Mouse (Mus musculus): Measurements from ENCODE around the gene Lrrc20. TPM values are rescaled to one million over a fixed set of nuclear protein-coding genes. Genes with fewer than 3 reads are reported as not detected.

Lrrc20 gene
- polyA plus RNA-seq, 2 experiments, result 6.1 to 6.4 TPM

DNA sequence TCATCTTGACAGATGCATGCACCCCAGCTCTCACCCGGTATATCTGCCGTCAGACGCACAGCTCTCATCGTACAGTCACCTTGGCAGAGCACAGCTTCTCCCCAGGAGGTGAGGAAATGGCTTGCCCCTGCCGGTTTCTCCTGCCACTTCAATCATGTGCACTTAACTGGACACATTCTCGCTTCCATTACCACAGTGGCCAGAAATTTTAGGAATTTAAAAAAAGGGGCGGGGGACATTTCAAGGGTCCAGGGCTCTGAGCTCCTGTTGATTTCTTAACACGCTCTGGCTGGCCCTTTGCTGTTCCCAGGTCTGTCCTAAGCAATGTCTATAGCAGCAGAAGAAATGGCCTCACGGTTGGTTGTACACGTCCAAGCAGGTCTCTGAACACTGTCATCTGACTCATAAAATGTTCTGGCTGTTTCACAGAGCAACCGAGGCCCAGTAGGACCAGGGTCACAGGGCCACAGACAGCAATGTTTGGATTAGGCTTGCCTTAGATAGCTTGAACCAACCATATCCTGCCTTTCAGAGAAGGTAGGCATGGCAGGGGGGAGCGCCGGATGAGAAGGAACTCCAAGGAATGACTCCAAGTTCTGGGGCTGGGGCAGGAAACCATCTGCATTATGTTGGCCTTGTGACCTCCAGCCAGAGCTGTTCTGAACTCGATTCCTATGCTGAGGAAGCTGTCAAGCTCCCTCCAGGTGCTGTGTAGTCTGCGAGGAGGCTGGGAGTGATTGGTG, 151.8 kb downstream of the Lrrc20 start:
- DNase-seq (ENCODE audit: low read depth in 3 of 3, low spot score in 3 of 3), result no peak
- Histone ChIP-seq H3K4me3 (ENCODE audit: insufficient read depth in 1 of 2, low read depth in 2 of 2, low read length in 2 of 2) (no peak overlapping the region), H3K27ac (no peak overlapping the region), H3K4me1 (replicated peaks; ENCODE audit: control insufficient read depth in 2 of 2, insufficient read depth in 2 of 2, low read length in 1 of 2) (0 out of 4 replicates have a peak, but pooled peaks cover 0 to 1% of the 10 kb centered on the region in 2 experiments), H3K9ac (replicated peaks) (no peak overlapping the region), H3K4me2 (ENCODE audit: low read depth) (no peak overlapping the region), H3K27me3 (ENCODE audit: control insufficient read depth, insufficient read depth, low read length) (peaks cover 19% of the 10 kb centered on the region), H3K36me3 (replicated peaks; ENCODE audit: control insufficient read depth, insufficient read depth, low read depth) (no peaks in the 10 kb centered on the region), H3K9me3 (ENCODE audit: control insufficient read depth, low read length) (no peaks in the 10 kb centered on the region)
- no peak for TF ChIP-seq EP300 (IDR thresholded peaks at IDR 0.05; ENCODE audit: low read depth)
- no peak for ATAC-seq (ENCODE audit: insufficient read depth)
- 61% methylated on average over 15 of the region's 15 CpGs for WGBS (ENCODE audit: insufficient replicate concordance)

DNA sequence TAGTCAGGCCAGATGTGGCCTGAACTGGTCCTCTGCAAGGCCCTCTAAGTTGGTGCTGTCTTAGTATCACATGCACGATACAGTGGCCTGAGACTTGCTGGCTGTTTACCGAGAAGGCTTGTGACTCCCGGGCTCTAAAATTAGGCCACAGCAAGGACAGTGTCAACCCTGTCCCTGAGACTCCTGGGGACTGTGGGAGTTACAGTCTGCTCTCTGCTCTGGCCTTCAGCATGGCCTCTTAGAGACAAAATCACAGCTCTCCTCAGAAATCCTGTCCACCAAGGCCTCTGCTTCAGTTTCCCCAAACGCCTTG, 152.3 kb downstream of the Lrrc20 start:
- Histone ChIP-seq H3K27ac (no peak overlapping the region), H3K36me3 (replicated peaks; ENCODE audit: control insufficient read depth, insufficient read depth, low read depth) (no peaks in the 10 kb centered on the region), H3K4me2 (ENCODE audit: low read depth) (no peak overlapping the region), H3K9ac (replicated peaks) (no peak overlapping the region), H3K9me3 (ENCODE audit: control insufficient read depth, low read length) (no peaks in the 10 kb centered on the region), H3K27me3 (ENCODE audit: control insufficient read depth, insufficient read depth, low read length) (peaks cover 19% of the 10 kb centered on the region), H3K4me1 (replicated peaks; ENCODE audit: control insufficient read depth in 2 of 2, insufficient read depth in 2 of 2, low read length in 1 of 2) (0 out of 4 replicates have a peak, but pooled peaks cover 0 to 1% of the 10 kb centered on the region in 2 experiments), H3K4me3 (ENCODE audit: insufficient read depth in 1 of 2, low read depth in 2 of 2, low read length in 2 of 2) (no peak overlapping the region)
- no peak for TF ChIP-seq EP300 (IDR thresholded peaks at IDR 0.05; ENCODE audit: low read depth)
- no peak for TF ChIP-seq CTCF (IDR thresholded peaks at IDR 0.05; ENCODE audit: low read depth)
- DNase-seq (ENCODE audit: low read depth in 3 of 3, low spot score in 3 of 3) (no peak), ATAC-seq (ENCODE audit: insufficient read depth) (no peak)
- 68% methylated on average over 4 of the region's 4 CpGs for WGBS (ENCODE audit: insufficient replicate concordance)

Other genes starting within 250 kb of the Lrrc20 start
- 0.21 and 0.23 TPM in 2 replicates for gene Adamts14, start 202.4 kb upstream of the Lrrc20 start, polyA plus RNA-seq (2012; rRNA removed)
- 0.08 and 0.13 TPM in 2 replicates for gene Adamts14, start 202.4 kb upstream of the Lrrc20 start, polyA plus RNA-seq (2014; fragmentation: Nextera tagmentation; extraction: Ambion mirVana)
- gene Prf1, start 178.0 kb upstream of the Lrrc20 start, polyA plus RNA-seq (2012; rRNA removed), result 0.02 TPM in 2 replicates
- gene Prf1, start 178.0 kb upstream of the Lrrc20 start, polyA plus RNA-seq (2014; fragmentation: Nextera tagmentation; extraction: Ambion mirVana), result not detected in 2 replicates
- gene Pald1, start 92.3 kb upstream of the Lrrc20 start, polyA plus RNA-seq (2012; rRNA removed), result 3.5 and 4.4 TPM in 2 replicates
- gene Pald1, start 92.3 kb upstream of the Lrrc20 start, polyA plus RNA-seq (2014; fragmentation: Nextera tagmentation; extraction: Ambion mirVana), result 3.8 and 4.0 TPM in 2 replicates
- 0.58 and 0.64 TPM in 2 replicates for gene Nodal, start 57.8 kb upstream of the Lrrc20 start, polyA plus RNA-seq (2012; rRNA removed)
- gene Nodal, start 57.8 kb upstream of the Lrrc20 start, polyA plus RNA-seq (2014; fragmentation: Nextera tagmentation; extraction: Ambion mirVana), result 0.57 and 0.72 TPM in 2 replicates
- 17.6 and 23.1 TPM in 2 replicates for gene Eif4ebp2, start 23.1 kb upstream of the Lrrc20 start, polyA plus RNA-seq (2012; rRNA removed)
- 24.3 and 25.3 TPM in 2 replicates for gene Eif4ebp2, start 23.1 kb upstream of the Lrrc20 start, polyA plus RNA-seq (2014; fragmentation: Nextera tagmentation; extraction: Ambion mirVana)
- gene Npffr1, start 119.7 kb downstream of the Lrrc20 start, polyA plus RNA-seq (2012; rRNA removed), result 0.01 TPM in 1 of 2 replicates, not detected in the other
- gene Npffr1, start 119.7 kb downstream of the Lrrc20 start, polyA plus RNA-seq (2014; fragmentation: Nextera tagmentation; extraction: Ambion mirVana), result not detected in 2 replicates
- 28.2 and 51.8 TPM in 2 replicates for gene Ppa1, start 172.8 kb downstream of the Lrrc20 start, polyA plus RNA-seq (2012; rRNA removed)
- 96.8 and 98.1 TPM in 2 replicates for gene Ppa1, start 172.8 kb downstream of the Lrrc20 start, polyA plus RNA-seq (2014; fragmentation: Nextera tagmentation; extraction: Ambion mirVana)
- 31.7 and 39.0 TPM in 2 replicates for gene Sar1a, start 204.5 kb downstream of the Lrrc20 start, polyA plus RNA-seq (2012; rRNA removed)
- gene Sar1a, start 204.5 kb downstream of the Lrrc20 start, polyA plus RNA-seq (2014; fragmentation: Nextera tagmentation; extraction: Ambion mirVana), result 78.7 and 80.1 TPM in 2 replicates
- gene Tysnd1, start 219.7 kb downstream of the Lrrc20 start, polyA plus RNA-seq (2012; rRNA removed), result 16.2 and 20.9 TPM in 2 replicates
- gene Tysnd1, start 219.7 kb downstream of the Lrrc20 start, polyA plus RNA-seq (2014; fragmentation: Nextera tagmentation; extraction: Ambion mirVana), result 13.9 and 14.2 TPM in 2 replicates
- gene Aifm2, start 239.5 kb downstream of the Lrrc20 start, polyA plus RNA-seq (2012; rRNA removed), result 1.4 and 2.1 TPM in 2 replicates
- 2.7 and 3.2 TPM in 2 replicates for gene Aifm2, start 239.5 kb downstream of the Lrrc20 start, polyA plus RNA-seq (2014; fragmentation: Nextera tagmentation; extraction: Ambion mirVana)

Measured in liver, embryonic 14.5 days (tissue).